Mouse (Mus musculus) midbrain, embryonic 13.5 days (tissue): ENCODE measurements around the gene Myod1. TPM values are rescaled to one million over a fixed set of nuclear protein-coding genes. Genes with fewer than 3 reads are reported as not detected.

Experiments used
- ATAC-seq: fragments of 200-750 bp; cut with Nextera tagmentation; 2 replicates; pipeline ENCODE4 v1.8.0; 2017; ENCODE audit warnings: mild to moderate bottlenecking, moderate TSS enrichment, moderate library complexity
- H3K27ac ChIP-seq: fragments of 300-500 bp; sonication (generic); 2 replicates; pipeline ENCODE4 v1.5.1; 2015; ENCODE audit warnings: inconsistent platforms, mild to moderate bottlenecking, moderate library complexity
- H3K27me3 ChIP-seq: fragments of 300-500 bp; sonication (generic); 2 replicates; pipeline ENCODE4 v1.6.1; 2015; ENCODE audit warnings: mild to moderate bottlenecking, inconsistent platforms
- H3K36me3 ChIP-seq: fragments of 300-500 bp; sonication (generic); 2 replicates; pipeline ENCODE4 v1.6.1; 2015; ENCODE audit warnings: mild to moderate bottlenecking, inconsistent platforms
- H3K4me1 ChIP-seq: fragments of 300-500 bp; sonication (generic); replicated peaks from 2 replicates; pipeline ENCODE4 v1.6.1; 2015; ENCODE audit warnings: inconsistent platforms
- H3K4me2 ChIP-seq: fragments of 300-500 bp; sonication (generic); replicated peaks from 2 replicates; pipeline ENCODE4 v1.6.1; 2015; ENCODE audit warnings: moderate library complexity, mild to moderate bottlenecking, inconsistent platforms
- H3K4me3 ChIP-seq: fragments of 300-500 bp; sonication (generic); replicated peaks from 2 replicates; pipeline ENCODE4 v1.5.1; 2015; ENCODE audit warnings: mild to moderate bottlenecking, inconsistent platforms
- H3K9ac ChIP-seq: fragments of 300-500 bp; sonication (generic); replicated peaks from 2 replicates; pipeline ENCODE4 v1.6.1; 2015; ENCODE audit warnings: mild to moderate bottlenecking, inconsistent platforms
- H3K9me3 ChIP-seq: fragments of 300-500 bp; sonication (generic); 2 replicates; pipeline ENCODE4 v1.6.1; 2016; ENCODE audit warnings: mild to moderate bottlenecking, inconsistent platforms
- WGBS: fragments of 180-500 bp; shearing (Covaris S2); methylation state at CpG from one replicate; pipeline ENCODE4 v1.1.7; 2015; 5-methylcytosine and 5-hydroxymethylcytosine counted together
- polyA plus RNA-seq: library from polyadenylated mRNA; unstranded; fragments of >200 nt; fragmentation: Nextera tagmentation; extraction: Ambion mirVana; gene quantifications from 2 replicates; pipeline ENCODE4 v1.2.1, GENCODE M21; 2015

Myod1 gene
- not detected in 2 replicates for polyA plus RNA-seq

GRCm38 (mm10) chr7:46376172-46377007, at the start of gene Myod1:
TSS of gene Myod1 (plus strand) at chr7:46376474.
- ATAC-seq: 0 out of 2 replicates have a peak, but pooled peaks have one; percentile 10
- H3K4me1 ChIP-seq: peaks cover 26% of the 10 kb centered on the region

GRCm38 (mm10) chr7:46327896-46328295, 48.4 kb upstream of the Myod1 start:
- 69% methylated on average over 4 of the region's 4 CpGs for WGBS
- H3K4me2 ChIP-seq: no peak overlapping the region

More at GRCm38 (mm10) chr7:46376172-46377007, at the start of gene Myod1:
- H3K4me3 ChIP-seq: peak within 1 kb of the TSS; percentile 26
- H3K9ac ChIP-seq: no peak within 1 kb of the TSS
- no peaks in the 10 kb centered on the region for H3K9me3 ChIP-seq
- peaks cover 76% of the 10 kb centered on the region for H3K27me3 ChIP-seq
- H3K36me3 ChIP-seq: no peaks in the 10 kb centered on the region
- H3K4me2 ChIP-seq: peak within 1 kb of the TSS; percentile 50
- WGBS: 4% methylated on average over 44 of the region's 44 CpGs
- H3K27ac ChIP-seq: no peak within 1 kb of the TSS

GRCm38 (mm10) chr7:46337397-46337796, 38.9 kb upstream of the Myod1 start:
- no peaks in the 10 kb centered on the region for H3K4me1 ChIP-seq
- no peaks in the 10 kb centered on the region for H3K27me3 ChIP-seq
- no peak for ATAC-seq
- H3K27ac ChIP-seq: no peak overlapping the region
- WGBS: 93% methylated on average over 9 of the region's 9 CpGs
- no peak overlapping the region for H3K4me3 ChIP-seq
- no peak overlapping the region for H3K9ac ChIP-seq
- no peaks in the 10 kb centered on the region for H3K9me3 ChIP-seq
- no peaks in the 10 kb centered on the region for H3K36me3 ChIP-seq
- no peak overlapping the region for H3K4me2 ChIP-seq

More at GRCm38 (mm10) chr7:46327896-46328295, 48.4 kb upstream of the Myod1 start:
- H3K4me3 ChIP-seq: no peak overlapping the region
- no peaks in the 10 kb centered on the region for H3K4me1 ChIP-seq
- H3K36me3 ChIP-seq: no peaks in the 10 kb centered on the region
- no peak overlapping the region for H3K9ac ChIP-seq
- no peak overlapping the region for H3K27ac ChIP-seq
- ATAC-seq: no peak
- H3K27me3 ChIP-seq: no peaks in the 10 kb centered on the region
- H3K9me3 ChIP-seq: no peaks in the 10 kb centered on the region

- H3K4me2 ChIP-seq: no peak overlapping the region
- H3K4me1 ChIP-seq: no peaks in the 10 kb centered on the region
- no peak overlapping the region for H3K9ac ChIP-seq
- ATAC-seq: no peak
- no peak overlapping the region for H3K27ac ChIP-seq
- no peaks in the 10 kb centered on the region for H3K27me3 ChIP-seq
- H3K4me3 ChIP-seq: no peak overlapping the region
- 64% methylated on average over 3 of the region's 3 CpGs for WGBS
- H3K9me3 ChIP-seq: no peaks in the 10 kb centered on the region
- no peaks in the 10 kb centered on the region for H3K36me3 ChIP-seq
Measured at GRCm38 (mm10) chr7:46339818-46340217, 36.5 kb upstream of the Myod1 start.

GRCm38 (mm10) chr7:46340295-46340694, 36.0 kb upstream of the Myod1 start:
- Histone ChIP-seq H3K36me3 (no peaks in the 10 kb centered on the region), H3K4me3 (no peak overlapping the region), H3K9me3 (no peaks in the 10 kb centered on the region), H3K27ac (no peak overlapping the region), H3K4me2 (no peak overlapping the region), H3K9ac (no peak overlapping the region), H3K4me1 (no peaks in the 10 kb centered on the region), H3K27me3 (no peaks in the 10 kb centered on the region)
- WGBS: 89% methylated on average over 5 of the region's 5 CpGs
- ATAC-seq: no peak

- H3K9ac ChIP-seq: no peak overlapping the region
- H3K27me3 ChIP-seq: peaks cover under 1% of the 10 kb centered on the region
- no peak overlapping the region for H3K4me3 ChIP-seq
- WGBS: 85% methylated on average over 9 of the region's 9 CpGs
- no peak overlapping the region for H3K4me2 ChIP-seq
- ATAC-seq: no peak
- no peaks in the 10 kb centered on the region for H3K36me3 ChIP-seq
- H3K27ac ChIP-seq: no peak overlapping the region
- H3K9me3 ChIP-seq: no peaks in the 10 kb centered on the region
- H3K4me1 ChIP-seq: no peaks in the 10 kb centered on the region
Measured at GRCm38 (mm10) chr7:46341471-46341870, 34.8 kb upstream of the Myod1 start.

- no peak overlapping the region for H3K4me3 ChIP-seq
- no peak overlapping the region for H3K9ac ChIP-seq
- H3K4me2 ChIP-seq: no peak overlapping the region
- H3K9me3 ChIP-seq: no peaks in the 10 kb centered on the region
- H3K27ac ChIP-seq: no peak overlapping the region
- 62% methylated on average over 4 of the region's 4 CpGs for WGBS
- no peaks in the 10 kb centered on the region for H3K36me3 ChIP-seq
- peaks cover 11% of the 10 kb centered on the region for H3K4me1 ChIP-seq
- ATAC-seq: no peak
- H3K27me3 ChIP-seq: peaks cover 50% of the 10 kb centered on the region
Measured at GRCm38 (mm10) chr7:46347692-46348091, 28.6 kb upstream of the Myod1 start.

- Histone ChIP-seq H3K4me2 (peak overlapping the region; percentile 56), H3K4me3 (peak overlapping the region; percentile 31), H3K9ac (0 out of 2 replicates have a peak overlapping the region, but pooled peaks have one; percentile 24), H3K4me1 (peaks cover 11% of the 10 kb centered on the region), H3K9me3 (no peaks in the 10 kb centered on the region), H3K27ac (no peak overlapping the region), H3K36me3 (no peaks in the 10 kb centered on the region), H3K27me3 (peaks cover 50% of the 10 kb centered on the region)
- WGBS: 2% methylated on average over 36 of the region's 36 CpGs
- peak; percentile 53 for ATAC-seq
Measured at GRCm38 (mm10) chr7:46348813-46349212, 27.5 kb upstream of the Myod1 start.

- peaks cover 50% of the 10 kb centered on the region for H3K27me3 ChIP-seq
- H3K4me3 ChIP-seq: no peak overlapping the region
- 45% methylated on average over 9 of the region's 9 CpGs for WGBS
- no peak overlapping the region for H3K4me2 ChIP-seq
- H3K36me3 ChIP-seq: no peaks in the 10 kb centered on the region
- no peak for ATAC-seq
- H3K9ac ChIP-seq: no peak overlapping the region
- peaks cover 11% of the 10 kb centered on the region for H3K4me1 ChIP-seq
- H3K27ac ChIP-seq: no peak overlapping the region
- no peaks in the 10 kb centered on the region for H3K9me3 ChIP-seq
Measured at GRCm38 (mm10) chr7:46350119-46350702, 26.1 kb upstream of the Myod1 start.

- WGBS: 69% methylated on average over 2 of the region's 2 CpGs
- Histone ChIP-seq H3K27me3 (peaks cover 36% of the 10 kb centered on the region), H3K9ac (no peak overlapping the region), H3K27ac (no peak overlapping the region), H3K4me3 (no peak overlapping the region), H3K36me3 (no peaks in the 10 kb centered on the region), H3K9me3 (no peaks in the 10 kb centered on the region), H3K4me2 (no peak overlapping the region), H3K4me1 (peaks cover 11% of the 10 kb centered on the region)
- no peak for ATAC-seq
Measured at GRCm38 (mm10) chr7:46352748-46353147, 23.5 kb upstream of the Myod1 start.

GRCm38 (mm10) chr7:46353216-46353615, 23.1 kb upstream of the Myod1 start:
- H3K4me1 ChIP-seq: peaks cover 11% of the 10 kb centered on the region
- H3K36me3 ChIP-seq: no peaks in the 10 kb centered on the region
- 61% methylated on average over 8 of the region's 8 CpGs for WGBS
- H3K27me3 ChIP-seq: peaks cover 32% of the 10 kb centered on the region
- H3K4me2 ChIP-seq: no peak overlapping the region
- no peak overlapping the region for H3K27ac ChIP-seq
- no peak overlapping the region for H3K9ac ChIP-seq
- H3K4me3 ChIP-seq: no peak overlapping the region
- ATAC-seq: no peak
- H3K9me3 ChIP-seq: no peaks in the 10 kb centered on the region

- Histone ChIP-seq H3K4me3 (no peak overlapping the region), H3K36me3 (no peaks in the 10 kb centered on the region), H3K27ac (no peak overlapping the region), H3K9ac (no peak overlapping the region), H3K4me1 (peaks cover 7% of the 10 kb centered on the region), H3K9me3 (no peaks in the 10 kb centered on the region), H3K4me2 (no peak overlapping the region), H3K27me3 (peaks cover 25% of the 10 kb centered on the region)
- WGBS: 89% methylated on average over 4 of the region's 4 CpGs
- ATAC-seq: no peak
Measured at GRCm38 (mm10) chr7:46353875-46354274, 22.4 kb upstream of the Myod1 start.
